Mouse (Mus musculus) regulatory T cell (primary cell): ENCODE data around the gene Olfr1121.
"Not testable (repeated sequence)": the region's sequence is repeated elsewhere in the genome, so short reads cannot be mapped to it uniquely, and the experiment has no call there.

Source experiments
- in situ Hi-C: fragments of 300-600 bp; cut with MboI, MseI; formaldehyde crosslinking; loops from one replicate; pipeline ENCODE4 v1.15.1; 2025; ENCODE audit warnings: high pct_unique_total_duplicates

The Olfr1121 gene

GRCm38 (mm10) chr2:87369595-87369994 is at the start of gene Olfr1121:
Gene Olfr1121 (plus strand): TSS chr2:87369895.
- in situ Hi-C loops: no loop called here

DNA sequence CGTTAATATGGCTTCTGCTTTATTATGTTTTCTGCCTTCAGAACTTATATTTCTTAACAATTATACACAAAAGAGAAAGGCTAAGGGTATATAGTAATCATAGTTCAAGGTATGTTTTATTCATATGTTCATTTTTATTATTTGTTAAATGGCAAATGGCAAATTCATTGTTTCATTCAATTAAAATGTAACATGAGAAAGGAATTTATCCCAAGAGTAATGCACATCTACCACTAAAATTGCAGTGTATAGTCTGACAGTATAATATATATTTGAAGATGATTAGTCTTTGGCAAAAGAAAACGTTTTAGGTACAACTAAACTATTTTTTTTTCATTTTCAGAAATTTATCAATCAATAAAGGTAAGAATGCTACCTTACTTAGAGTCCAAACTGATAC is 15.2 kb upstream of the Olfr1121 start, which contains the start of gene Olfr1120:
Olfr1120 (plus strand) TSS at position 301 of the 400 bp plus-strand sequence.
- in situ Hi-C loops: no loop called here

DNA sequence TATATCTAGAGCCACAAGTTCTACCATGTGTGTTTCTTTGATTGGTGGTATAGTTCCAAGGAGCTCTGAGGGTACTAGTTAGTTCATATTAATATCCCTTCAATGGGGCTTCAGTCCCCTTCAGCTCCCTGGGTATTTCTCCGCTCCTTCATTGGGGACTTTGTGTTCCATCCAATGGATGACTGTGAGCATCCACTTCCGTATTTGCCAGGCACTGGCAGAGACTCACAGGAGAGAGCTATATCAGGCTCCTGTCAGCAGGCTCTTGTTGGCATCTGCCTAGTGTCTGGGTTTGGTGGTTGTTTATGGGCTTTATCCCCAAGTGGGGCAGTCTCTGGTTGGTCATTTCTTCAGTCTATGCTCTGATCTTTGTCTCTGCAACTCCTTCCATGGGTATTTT is 9.6 kb upstream of the Olfr1121 start:
- in situ Hi-C loops: not testable (repeated sequence)

DNA sequence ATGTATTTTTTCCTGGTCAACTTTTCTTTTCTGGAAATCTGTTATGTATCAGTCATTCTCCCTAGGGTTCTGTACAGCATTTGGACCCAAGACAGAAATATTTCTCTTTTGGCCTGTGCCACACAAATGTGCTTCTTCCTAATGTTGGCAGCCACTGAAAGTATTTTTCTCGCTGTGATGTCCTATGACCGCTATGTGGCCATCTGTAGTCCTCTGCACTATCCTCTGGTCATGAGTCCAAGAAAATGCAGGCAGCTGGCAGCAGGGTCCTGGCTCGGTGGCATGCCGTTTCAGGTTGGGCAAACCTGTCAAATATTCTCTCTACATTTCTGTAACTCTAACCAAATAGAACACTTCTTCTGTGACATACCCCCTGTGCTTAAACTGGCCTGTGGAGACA is 2.0 kb downstream of the Olfr1121 start:
- in situ Hi-C loops: no loop called here

DNA sequence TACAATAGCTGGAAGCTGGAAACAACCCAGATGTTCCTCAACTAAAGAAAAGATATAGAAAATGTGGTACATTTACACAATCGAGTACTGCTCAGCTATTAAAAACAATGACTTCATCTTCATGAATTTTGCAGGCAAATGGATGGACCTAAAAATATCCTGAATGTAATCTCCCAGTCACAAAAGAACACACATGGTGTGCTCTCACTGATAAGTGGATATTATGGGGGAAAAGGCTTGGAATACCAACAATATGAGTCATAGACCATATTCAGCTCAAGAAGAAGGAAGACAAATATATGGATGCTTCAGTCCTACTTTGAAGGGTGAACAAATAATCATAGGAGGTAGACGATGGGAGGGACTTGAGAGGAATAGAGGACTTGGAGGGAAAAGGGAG is 14.2 kb downstream of the Olfr1121 start:
- in situ Hi-C loops: no loop called here

DNA sequence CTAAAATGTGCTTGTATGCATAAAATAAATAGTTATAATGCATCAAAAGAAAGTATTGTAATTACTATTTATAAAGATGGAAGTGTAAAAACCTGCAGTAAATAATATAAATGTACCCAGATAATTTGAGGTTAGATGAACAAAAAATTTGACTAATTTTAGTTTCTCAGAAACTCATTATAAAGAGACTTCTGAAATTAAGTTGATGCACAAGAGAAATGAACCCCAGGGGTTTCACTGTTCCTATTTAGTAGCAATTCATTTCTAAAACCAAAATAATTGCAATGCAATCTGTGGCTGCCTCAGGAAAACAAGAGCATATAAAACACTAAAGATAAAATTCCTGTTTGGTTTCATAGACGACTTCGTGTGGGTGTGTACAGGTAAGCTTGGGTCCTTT is 15.9 kb downstream of the Olfr1121 start, which contains the start of gene Olfr1122:
Olfr1122 (plus strand) TSS at position 301 of the 400 bp plus-strand sequence.
- in situ Hi-C loops: no loop called here

GRCm38 (mm10) chr2:87393605-87394004 is 23.9 kb downstream of the Olfr1121 start:
- in situ Hi-C loops: not testable (repeated sequence)

DNA sequence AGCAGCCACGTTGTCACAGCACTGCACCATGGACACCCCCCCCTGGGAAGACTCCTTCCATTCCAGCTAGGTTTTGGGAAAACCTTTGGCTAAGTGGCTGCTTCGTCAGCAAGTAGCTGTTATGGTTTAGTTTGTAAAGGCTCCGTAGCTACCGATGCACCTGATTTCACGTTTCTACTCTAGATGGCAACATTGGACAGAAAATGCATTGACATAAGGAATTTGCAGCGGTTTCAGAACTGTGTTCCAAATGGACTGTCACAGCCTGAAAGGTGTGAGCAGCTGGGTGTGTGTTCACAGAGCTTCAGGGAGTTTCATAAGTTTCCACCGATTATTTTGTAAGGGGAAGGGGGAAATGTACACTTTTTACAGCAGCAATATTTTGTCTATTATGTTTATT is 25.0 kb downstream of the Olfr1121 start:
- in situ Hi-C loops: not testable (repeated sequence)

GRCm38 (mm10) chr2:87416335-87416734 is 46.6 kb downstream of the Olfr1121 start, which contains the start of gene Olfr1123:
Gene Olfr1123 (plus strand): TSS chr2:87416635.
- in situ Hi-C loops: no loop called here
